Mouse (Mus musculus) urinary bladder, postnatal 4 days (tissue): ENCODE data around the gene Gm38100.

Source experiments
- DNase-seq, 2 experiments: peaks; one replicate each; pipeline ENCODE4 v3.0.0; 2021 to 2022; ENCODE audit warnings: low spot score in 2 of 2

Gene Gm38100

GRCm38 (mm10) chr1:175967004-175967745 is 47.0 kb downstream of the Gm38100 start:
- no peak for DNase-seq

GRCm38 (mm10) chr1:175970710-175971109 is 50.6 kb downstream of the Gm38100 start:
- no peak for DNase-seq
